Mouse (Mus musculus): ENCODE data around the gene Fcrl5.

DNA sequence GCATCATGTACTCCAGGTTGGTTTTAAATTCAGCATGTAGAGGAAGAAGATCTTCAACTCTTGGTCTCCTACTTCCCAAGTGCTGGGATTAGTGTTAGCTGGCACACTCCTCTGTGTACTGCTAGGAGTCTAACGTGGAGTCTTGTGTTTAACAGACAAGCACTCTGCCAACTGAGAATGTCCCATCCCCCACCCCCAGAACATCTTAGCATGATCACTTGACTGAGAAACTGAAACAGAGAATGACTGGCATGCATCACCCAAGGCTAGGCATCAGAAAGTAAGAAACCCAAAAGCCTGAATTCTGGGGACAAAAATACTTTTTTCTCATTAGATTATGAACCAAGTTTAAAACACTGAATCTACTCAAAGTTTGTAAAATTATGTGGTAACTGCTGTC lies 86.3 kb downstream of the Fcrl5 start:
- TF ChIP-seq CTCF (IDR thresholded peaks at IDR 0.05; ENCODE audit: control insufficient read depth, insufficient read depth, insufficient read length) (no peak), MYOG (IDR thresholded peaks at IDR 0.05; ENCODE audit: control insufficient read depth, extremely low read depth, insufficient read length) (no peak), USF1 (IDR thresholded peaks at IDR 0.05; ENCODE audit: low read depth) (no peak)

Data from C2C12 (cell line).